Mouse (Mus musculus) CD4-positive, CD25-positive, alpha-beta regulatory T cell, adult 4 months (primary cell): Measurements from ENCODE around the gene Phactr3. TPM values are rescaled to one million over a fixed set of nuclear protein-coding genes. Genes with fewer than 3 reads are reported as not detected.

Experiments
- ATAC-seq: one replicate; pipeline ENCODE4 v1.8.0; 2017
- polyA plus RNA-seq, 2 experiments: library from polyadenylated mRNA; unstranded; fragments of 100-300 nt; shearing (Covaris generic); gene quantifications; one replicate each; pipeline ENCODE4 v1.2.1; 2017

Phactr3 gene
- polyA plus RNA-seq, 2 experiments from 2014 or later: 0.28 TPM; not detected in 1

- ATAC-seq: no peak
Observed at GRCm38 (mm10) chr2:178137518-178137917, 18.7 kb downstream of the Phactr3 start.

- no peak for ATAC-seq
Observed at GRCm38 (mm10) chr2:178141489-178141922, 22.7 kb downstream of the Phactr3 start.

GRCm38 (mm10) chr2:178142291-178143023, 23.7 kb downstream of the Phactr3 start:
- no peak for ATAC-seq

GRCm38 (mm10) chr2:178143024-178143415, 24.2 kb downstream of the Phactr3 start:
- no peak for ATAC-seq

- no peak for ATAC-seq
Observed at GRCm38 (mm10) chr2:178143898-178144297, 25.1 kb downstream of the Phactr3 start.

- ATAC-seq: no peak
Observed at GRCm38 (mm10) chr2:178149312-178149711, 30.5 kb downstream of the Phactr3 start.

GRCm38 (mm10) chr2:178150697-178151096, 31.9 kb downstream of the Phactr3 start:
- ATAC-seq: no peak

- ATAC-seq: no peak
Observed at GRCm38 (mm10) chr2:178153601-178154000, 34.8 kb downstream of the Phactr3 start.

GRCm38 (mm10) chr2:178154129-178154528, 35.4 kb downstream of the Phactr3 start:
- ATAC-seq: no peak

- no peak for ATAC-seq
Observed at GRCm38 (mm10) chr2:178154576-178154975, 35.8 kb downstream of the Phactr3 start.

GRCm38 (mm10) chr2:178155176-178155916, 36.6 kb downstream of the Phactr3 start:
- ATAC-seq: no peak

- no peak for ATAC-seq
Observed at GRCm38 (mm10) chr2:178155917-178156282, 37.1 kb downstream of the Phactr3 start.

- ATAC-seq: no peak
Observed at GRCm38 (mm10) chr2:178158936-178159335, 40.2 kb downstream of the Phactr3 start.

- no peak for ATAC-seq
Observed at GRCm38 (mm10) chr2:178163981-178164380, 45.2 kb downstream of the Phactr3 start.

GRCm38 (mm10) chr2:178165943-178166342, 47.2 kb downstream of the Phactr3 start:
- ATAC-seq: no peak

- ATAC-seq: no peak
Observed at GRCm38 (mm10) chr2:178169983-178170382, 51.2 kb downstream of the Phactr3 start.

GRCm38 (mm10) chr2:178173951-178174350, 55.2 kb downstream of the Phactr3 start:
- ATAC-seq: no peak

- no peak for ATAC-seq
Observed at GRCm38 (mm10) chr2:178175286-178175931, 56.6 kb downstream of the Phactr3 start.

GRCm38 (mm10) chr2:178184251-178184650, 65.5 kb downstream of the Phactr3 start:
- ATAC-seq: no peak

GRCm38 (mm10) chr2:178184862-178185261, 66.1 kb downstream of the Phactr3 start:
- no peak for ATAC-seq

GRCm38 (mm10) chr2:178188988-178189387, 70.2 kb downstream of the Phactr3 start:
- no peak for ATAC-seq

GRCm38 (mm10) chr2:178192881-178193280, 74.1 kb downstream of the Phactr3 start:
- ATAC-seq: no peak

- no peak for ATAC-seq
Observed at GRCm38 (mm10) chr2:178193445-178193844, 74.7 kb downstream of the Phactr3 start.

GRCm38 (mm10) chr2:178194908-178195307, 76.1 kb downstream of the Phactr3 start:
- no peak for ATAC-seq
